Mouse (Mus musculus) forelimb bud, embryonic 11.5 days (tissue): Measurements from ENCODE around the gene Mllt11.

Experiments used
- DNase-seq: peaks from one replicate; pipeline ENCODE4 v3.0.0-alpha.2; 2012; ENCODE audit warnings: low read depth, low spot score

Gene Mllt11

DNA sequence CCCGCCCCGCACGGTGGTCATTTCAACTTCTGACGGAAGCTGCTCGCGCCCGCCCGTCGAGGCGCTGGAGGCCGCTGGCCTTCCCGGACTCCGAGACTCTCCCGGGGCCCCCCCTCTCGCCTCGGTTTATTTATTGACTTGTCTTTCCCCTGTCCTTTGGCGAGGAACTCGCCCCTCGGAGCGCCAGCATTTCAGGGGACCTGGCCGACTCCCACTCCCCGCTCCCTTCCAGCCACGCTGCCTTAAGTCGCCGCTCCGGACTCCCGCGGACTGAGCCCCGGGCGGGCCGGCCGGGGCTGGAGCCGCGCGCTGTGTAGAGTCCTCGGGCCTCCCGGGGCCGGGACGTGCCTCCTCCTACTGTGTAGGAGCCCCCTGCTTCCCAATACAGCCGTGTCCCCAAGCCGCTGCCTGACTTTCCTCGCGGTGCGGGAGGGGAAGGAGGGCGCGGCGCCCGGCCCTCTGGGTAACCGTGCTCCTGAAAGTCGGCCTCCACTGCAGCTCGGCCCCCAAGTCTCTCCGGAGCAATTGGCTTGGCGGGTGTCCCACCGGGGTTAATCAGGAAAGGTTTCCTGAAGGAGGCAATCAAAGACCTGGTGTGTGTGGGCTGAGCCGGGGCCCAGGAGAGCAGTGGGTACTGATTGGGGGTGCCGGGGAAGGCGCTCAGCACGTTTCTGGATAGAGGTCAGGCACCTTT, 58.6 kb downstream of the Mllt11 start:
- DNase-seq: no peak

DNA sequence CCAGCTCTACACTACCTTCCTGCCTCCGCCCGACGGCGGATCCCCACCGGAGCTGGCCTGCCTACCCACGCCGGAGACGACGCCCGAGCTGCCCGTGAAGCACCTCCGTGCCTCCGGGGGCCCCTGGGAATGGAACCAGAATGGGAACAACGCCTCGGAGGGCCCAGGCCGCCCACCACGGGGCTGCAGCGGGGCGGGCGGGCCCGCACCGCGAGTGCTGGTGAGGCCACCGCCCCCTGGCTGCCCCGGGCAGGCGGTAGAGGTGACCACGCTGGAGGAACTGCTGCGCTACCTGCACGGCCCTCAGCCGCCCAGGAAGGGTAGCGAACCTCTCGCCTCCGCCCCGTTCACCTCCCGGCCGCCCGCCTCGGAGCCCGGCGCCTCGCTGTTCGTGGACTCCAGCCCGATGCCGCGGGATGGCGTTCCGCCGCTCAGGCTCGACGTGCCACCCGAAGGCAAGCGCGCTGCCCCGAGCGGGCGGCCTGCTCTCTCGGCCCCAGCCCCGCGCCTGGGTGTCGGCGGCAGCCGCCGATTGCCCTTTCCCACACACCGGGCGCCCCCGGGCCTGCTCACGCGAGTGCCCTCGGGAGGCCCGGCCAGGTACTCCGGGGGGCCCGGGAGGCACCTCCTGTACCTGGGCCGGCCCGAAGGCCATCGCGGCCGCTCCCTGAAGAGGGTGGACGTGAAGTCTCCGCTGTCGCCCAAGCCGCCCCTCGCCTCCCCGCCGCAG, 59.3 kb downstream of the Mllt11 start:
- no peak for DNase-seq

GRCm38 (mm10) chr3:95171105-95171504, 60.9 kb downstream of the Mllt11 start:
- DNase-seq: no peak

- no peak for DNase-seq
Observed at GRCm38 (mm10) chr3:95169996-95170395, 62.0 kb downstream of the Mllt11 start.
